Mouse (Mus musculus): ENCODE measurements around the gene Crtam.

The Crtam gene

GRCm38 (mm10) chr9:40997116-40997779 lies 7.2 kb downstream of the Crtam start:
- DNase-seq, result no peak

GRCm38 (mm10) chr9:40994075-40994474 lies 10.4 kb downstream of the Crtam start:
- no peak for DNase-seq

GRCm38 (mm10) chr9:40991511-40991910 lies 12.9 kb downstream of the Crtam start:
- no peak for DNase-seq

GRCm38 (mm10) chr9:40989940-40990588 lies 14.4 kb downstream of the Crtam start:
- DNase-seq, result peak; percentile 70

GRCm38 (mm10) chr9:40984313-40984712 lies 20.1 kb downstream of the Crtam start:
- no peak for DNase-seq

GRCm38 (mm10) chr9:40983758-40984157 lies 20.7 kb downstream of the Crtam start:
- no peak for DNase-seq

GRCm38 (mm10) chr9:40982480-40982879 lies 21.9 kb downstream of the Crtam start:
- peak; percentile 20 for DNase-seq

- no peak for DNase-seq
These were observed 30.2 kb downstream of the Crtam start for GRCm38 (mm10) chr9:40974042-40974801.

GRCm38 (mm10) chr9:40964418-40964714 lies 40.1 kb downstream of the Crtam start:
- no peak for DNase-seq

- DNase-seq, result peak; percentile 42
These were observed 40.6 kb downstream of the Crtam start, which contains the start of gene Jhy for GRCm38 (mm10) chr9:40963586-40964417. Gene Jhy, minus strand, starts transcription at chr9:40964118.

GRCm38 (mm10) chr9:40961401-40961800 lies 43.0 kb downstream of the Crtam start:
- no peak for DNase-seq

- no peak for DNase-seq
These were observed 55.3 kb downstream of the Crtam start for GRCm38 (mm10) chr9:40949039-40949615.

GRCm38 (mm10) chr9:40948473-40948872 lies 56.0 kb downstream of the Crtam start:
- DNase-seq, result no peak

GRCm38 (mm10) chr9:40947131-40947530 lies 57.3 kb downstream of the Crtam start:
- DNase-seq, result no peak

GRCm38 (mm10) chr9:40937425-40937824 lies 67.0 kb downstream of the Crtam start:
- no peak for DNase-seq

- no peak for DNase-seq
These were observed 71.1 kb downstream of the Crtam start for GRCm38 (mm10) chr9:40933323-40933722.

GRCm38 (mm10) chr9:40927351-40927980 lies 77.0 kb downstream of the Crtam start:
- no peak for DNase-seq
